Mouse (Mus musculus) lung, postnatal 4 days (tissue): ENCODE data around the gene Mybpc1.
"Not testable (repeated sequence)": the region's sequence is repeated elsewhere in the genome, so short reads cannot be mapped to it uniquely, and the experiment has no call there.

ENCODE experiments used
- DNase-seq, 2 experiments: peaks; one replicate each; pipeline ENCODE4 v3.0.0; 2021

Gene Mybpc1

GRCm38 (mm10) chr10:88491632-88492031 lies 113.3 kb downstream of the Mybpc1 start:
- DNase-seq, result no peak

GRCm38 (mm10) chr10:88488629-88489028 lies 116.3 kb downstream of the Mybpc1 start:
- no peak for DNase-seq

GRCm38 (mm10) chr10:88482866-88483265 lies 122.1 kb downstream of the Mybpc1 start:
- not testable (repeated sequence) for DNase-seq
